Mouse (Mus musculus): ENCODE measurements around the gene Nsdhl.

DNA sequence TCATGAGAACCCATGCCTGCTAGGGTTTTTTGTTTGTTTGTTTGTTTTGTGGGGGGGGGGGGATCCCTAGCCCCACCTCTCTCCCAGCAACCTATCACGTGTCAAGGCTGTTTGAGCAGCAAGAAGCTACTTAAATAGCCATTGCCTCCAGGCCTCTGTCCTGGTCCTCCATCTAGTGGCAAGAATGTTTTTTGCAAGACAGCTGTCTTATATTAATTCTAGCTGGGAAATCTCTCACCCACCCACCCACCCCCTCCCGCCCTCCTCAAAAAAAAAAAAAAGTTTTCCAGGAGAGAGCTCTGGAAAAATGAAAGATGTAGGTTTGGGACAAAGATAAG, 10.0 kb upstream of the Nsdhl start:
- no peak for TF ChIP-seq EP300 (IDR thresholded peaks at IDR 0.05; ENCODE audit: low read depth)
- peak; percentile 17; the same call in 1 of the 2 replicates for TF ChIP-seq CTCF (IDR thresholded peaks at IDR 0.05; ENCODE audit: low read depth)

Data from liver, embryonic 14.5 days (tissue).